Mouse (Mus musculus): ENCODE data around the gene Olfr204. TPM values are rescaled to one million over a fixed set of nuclear protein-coding genes. Genes with fewer than 3 reads are reported as not detected.
"Not testable (repeated sequence)": the region's sequence is repeated elsewhere in the genome, so short reads cannot be mapped to it uniquely, and the experiment has no call there.

Olfr204 gene
- not detected in 2 replicates for total RNA-seq (2017)

GRCm38 (mm10) chr16:59318148-59318547 lies at the start of gene Olfr204:
Olfr204 (minus strand) TSS chr16:59318248.
- ATAC-seq (ENCODE audit: extremely low read depth, insufficient number of reproducible peaks, low FRiP score, poor library complexity, severe bottlenecking) = no peak

GRCm38 (mm10) chr16:59363893-59364292 lies 45.8 kb upstream of the Olfr204 start, which contains the start of gene Olfr209:
Olfr209 (minus strand) TSS chr16:59363993.
- ATAC-seq (ENCODE audit: extremely low read depth, insufficient number of reproducible peaks, low FRiP score, poor library complexity, severe bottlenecking) = no peak

- ATAC-seq (ENCODE audit: extremely low read depth, insufficient number of reproducible peaks, low FRiP score, poor library complexity, severe bottlenecking) = no peak
These were observed 31.1 kb upstream of the Olfr204 start, which contains the start of gene Olfr206 for GRCm38 (mm10) chr16:59349146-59349545. Olfr206 (minus strand) TSS chr16:59349246.

- no peak for ATAC-seq (ENCODE audit: extremely low read depth, insufficient number of reproducible peaks, low FRiP score, poor library complexity, severe bottlenecking)
These were observed 13.0 kb upstream of the Olfr204 start, which contains the start of gene Olfr205 for GRCm38 (mm10) chr16:59331038-59331437. Olfr205 (minus strand) TSS chr16:59331138.

- not testable (repeated sequence) for ATAC-seq (ENCODE audit: extremely low read depth, insufficient number of reproducible peaks, low FRiP score, poor library complexity, severe bottlenecking)
These were observed 5.2 kb upstream of the Olfr204 start for GRCm38 (mm10) chr16:59323262-59323661.

GRCm38 (mm10) chr16:59298581-59298980 lies 19.5 kb downstream of the Olfr204 start, which contains the start of gene Olfr203:
Olfr203 (plus strand) TSS chr16:59298881.
- ATAC-seq (ENCODE audit: extremely low read depth, insufficient number of reproducible peaks, low FRiP score, poor library complexity, severe bottlenecking) = no peak

GRCm38 (mm10) chr16:59287576-59287975 lies 30.5 kb downstream of the Olfr204 start:
- not testable (repeated sequence) for ATAC-seq (ENCODE audit: extremely low read depth, insufficient number of reproducible peaks, low FRiP score, poor library complexity, severe bottlenecking)

- ATAC-seq (ENCODE audit: extremely low read depth, insufficient number of reproducible peaks, low FRiP score, poor library complexity, severe bottlenecking) = no peak
These were observed 31.4 kb downstream of the Olfr204 start, which contains the start of gene Olfr202 for GRCm38 (mm10) chr16:59286693-59287092. Olfr202 (minus strand) TSS chr16:59286793.

- no peak for ATAC-seq (ENCODE audit: extremely low read depth, insufficient number of reproducible peaks, low FRiP score, poor library complexity, severe bottlenecking)
These were observed 34.6 kb downstream of the Olfr204 start for GRCm38 (mm10) chr16:59283476-59283875.

- ATAC-seq (ENCODE audit: extremely low read depth, insufficient number of reproducible peaks, low FRiP score, poor library complexity, severe bottlenecking) = no peak
These were observed 37.5 kb downstream of the Olfr204 start for GRCm38 (mm10) chr16:59280542-59280941.

GRCm38 (mm10) chr16:59272532-59272931 lies 45.5 kb downstream of the Olfr204 start, which contains the start of gene Olfr201:
Olfr201 (minus strand) TSS chr16:59272632.
- not testable (repeated sequence) for ATAC-seq (ENCODE audit: extremely low read depth, insufficient number of reproducible peaks, low FRiP score, poor library complexity, severe bottlenecking)

- ATAC-seq (ENCODE audit: extremely low read depth, insufficient number of reproducible peaks, low FRiP score, poor library complexity, severe bottlenecking) = not testable (repeated sequence)
These were observed 49.0 kb downstream of the Olfr204 start for GRCm38 (mm10) chr16:59269097-59269496.

Other genes with a start within 250 kb of the Olfr204 start
- under 0.01 TPM in 1 of 2 replicates, not detected in the other for gene Olfr190, start 240.2 kb downstream of the Olfr204 start, total RNA-seq (2017)
- not detected in 2 replicates for gene Olfr191, start 228.4 kb downstream of the Olfr204 start, total RNA-seq (2017)
- gene Olfr193, start 206.4 kb downstream of the Olfr204 start, total RNA-seq (2017) = not detected in 2 replicates
- gene Olfr194, start 197.2 kb downstream of the Olfr204 start, total RNA-seq (2017) = 0.12 TPM in 1 of 2 replicates, not detected in the other
- not detected in 2 replicates for gene Olfr195, start 171.2 kb downstream of the Olfr204 start, total RNA-seq (2017)
- not detected in 2 replicates for gene Olfr196, start 147.8 kb downstream of the Olfr204 start, total RNA-seq (2017)
- not detected in 2 replicates for gene Olfr198, start 114.7 kb downstream of the Olfr204 start, total RNA-seq (2017)
- not detected in 2 replicates for gene Olfr199, start 98.5 kb downstream of the Olfr204 start, total RNA-seq (2017)
- gene Olfr201, start 45.6 kb downstream of the Olfr204 start, total RNA-seq (2017) = not detected in 2 replicates
- gene Olfr202, start 31.5 kb downstream of the Olfr204 start, total RNA-seq (2017) = not detected in 2 replicates
- gene Olfr203, start 19.4 kb downstream of the Olfr204 start, total RNA-seq (2017) = not detected in 2 replicates
- gene Olfr205, start 12.9 kb upstream of the Olfr204 start, total RNA-seq (2017) = not detected in 2 replicates
- 0.47 TPM in 1 of 2 replicates, not detected in the other for gene Olfr206, start 31.0 kb upstream of the Olfr204 start, total RNA-seq (2017)
- gene Olfr209, start 45.7 kb upstream of the Olfr204 start, total RNA-seq (2017) = not detected in 2 replicates
- gene Gabrr3, start 89.1 kb upstream of the Olfr204 start, total RNA-seq (2017) = not detected in 2 replicates
- 57.2 and 68.2 TPM in 2 replicates for gene Riox2, start 153.5 kb upstream of the Olfr204 start, total RNA-seq (2017)